Mouse (Mus musculus) kidney, postnatal 10 days (tissue): Measurements from ENCODE around the gene Gpx7.

Experiments used
- DNase-seq: peaks from one replicate; pipeline ENCODE4 v3.0.0; 2021; ENCODE audit warnings: mixed read lengths

Gene Gpx7

GRCm38 (mm10) chr4:108406861-108407401, at the start of gene Gpx7:
Gpx7 (minus strand) TSS chr4:108406961.
- no peak for DNase-seq

GRCm38 (mm10) chr4:108456028-108456427, 49.3 kb upstream of the Gpx7 start:
- no peak for DNase-seq

- DNase-seq: no peak
Measured at GRCm38 (mm10) chr4:108448091-108448490, 41.3 kb upstream of the Gpx7 start.

- peak; percentile 77 for DNase-seq
Measured at GRCm38 (mm10) chr4:108438082-108438840, 31.5 kb upstream of the Gpx7 start.

GRCm38 (mm10) chr4:108436225-108436624, 29.5 kb upstream of the Gpx7 start:
- no peak for DNase-seq

- DNase-seq: no peak
Measured at GRCm38 (mm10) chr4:108435646-108436045, 28.9 kb upstream of the Gpx7 start.

- DNase-seq: no peak
Measured at GRCm38 (mm10) chr4:108434781-108435180, 28.0 kb upstream of the Gpx7 start.

GRCm38 (mm10) chr4:108434221-108434620, 27.5 kb upstream of the Gpx7 start:
- no peak for DNase-seq

- no peak for DNase-seq
Measured at GRCm38 (mm10) chr4:108433341-108433740, 26.6 kb upstream of the Gpx7 start.

GRCm38 (mm10) chr4:108431561-108431936, 24.8 kb upstream of the Gpx7 start:
- no peak for DNase-seq

- DNase-seq: peak; percentile 20
Measured at GRCm38 (mm10) chr4:108430656-108431560, 24.1 kb upstream of the Gpx7 start.

- no peak for DNase-seq
Measured at GRCm38 (mm10) chr4:108428341-108428721, 21.6 kb upstream of the Gpx7 start.

- no peak for DNase-seq
Measured at GRCm38 (mm10) chr4:108427719-108428340, 21.1 kb upstream of the Gpx7 start.

- DNase-seq: no peak
Measured at GRCm38 (mm10) chr4:108424587-108424986, 17.8 kb upstream of the Gpx7 start.

- no peak for DNase-seq
Measured at GRCm38 (mm10) chr4:108407621-108408020, 860 bp upstream of the Gpx7 start.

- DNase-seq: peak; percentile 78
Measured at GRCm38 (mm10) chr4:108406138-108406860, 462 bp downstream of the Gpx7 start.

GRCm38 (mm10) chr4:108405766-108406137, 1.0 kb downstream of the Gpx7 start:
- DNase-seq: peak; percentile 24

GRCm38 (mm10) chr4:108403861-108404635, 2.7 kb downstream of the Gpx7 start:
- DNase-seq: no peak

- no peak for DNase-seq
Measured at GRCm38 (mm10) chr4:108400395-108400794, 6.4 kb downstream of the Gpx7 start.

GRCm38 (mm10) chr4:108394236-108394635, 12.5 kb downstream of the Gpx7 start:
- no peak for DNase-seq

GRCm38 (mm10) chr4:108392558-108392957, 14.2 kb downstream of the Gpx7 start:
- DNase-seq: no peak

GRCm38 (mm10) chr4:108391124-108391523, 15.6 kb downstream of the Gpx7 start:
- DNase-seq: no peak
